Mouse (Mus musculus) left cerebral cortex, adult 2 months (tissue): ENCODE data around the gene Exosc10. TPM values are rescaled to one million over a fixed set of nuclear protein-coding genes. Genes with fewer than 3 reads are reported as not detected.

ENCODE experiments used
- DNase-seq, 2 experiments: peaks; one replicate each; pipeline ENCODE4 v3.0.0; 2021 to 2022; ENCODE audit warnings: low spot score in 2 of 2, mixed read lengths in 1 of 2; ENCODE audit errors: extremely low spot score in 1 of 2
- H3K27ac ChIP-seq: fragments of 200-600 bp; 2 replicates; pipeline ENCODE4 v1.8.1; 2022
- H3K4me3 ChIP-seq: fragments of 200-600 bp; 2 replicates; pipeline ENCODE4 v1.8.1; 2022
- CTCF ChIP-seq: fragments of 200-600 bp; IDR thresholded peaks from 2 replicates; pipeline ENCODE4 v1.8.1; 2022; ENCODE audit warnings: antibody characterized with exemption, mild to moderate bottlenecking, moderate library complexity
- intact Hi-C: fragments of 180-260 bp; cut with DNase I; formaldehyde crosslinking; loops from one replicate; pipeline ENCODE4 v1.15.1; 2025
- total RNA-seq, 2 experiments: library from RNA; stranded (reverse); gene quantifications; 2 replicates each; pipeline ENCODE4 v1.2.3; 2021

The Exosc10 gene
- total RNA-seq, 2 experiments from 2014 or later = 50.0 to 50.6 TPM

DNA sequence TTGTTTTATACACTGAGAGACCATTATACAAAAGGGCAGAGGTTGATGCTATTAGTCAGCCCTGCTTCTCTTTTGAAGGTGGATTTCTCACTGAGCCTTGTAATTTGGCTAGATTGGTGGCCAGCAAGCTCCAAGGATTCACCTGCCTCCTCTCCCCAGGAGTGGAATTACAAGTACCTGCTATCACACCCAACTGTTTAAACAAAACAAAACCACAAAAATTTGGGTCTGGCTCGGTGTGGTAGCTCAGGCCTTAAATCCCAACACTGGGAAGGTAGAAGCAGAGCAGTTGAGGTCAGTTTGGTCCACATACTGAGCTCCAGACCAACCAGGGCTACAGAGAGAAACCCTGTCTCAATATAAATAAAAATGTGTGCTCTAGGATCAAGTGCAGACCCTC lies 61.6 kb downstream of the Exosc10 start:
- H3K4me3 ChIP-seq = no peak overlapping the region
- intact Hi-C loops = no loop called here
- H3K27ac ChIP-seq = no peak overlapping the region
- no peak for DNase-seq
- no peak for TF ChIP-seq CTCF

DNA sequence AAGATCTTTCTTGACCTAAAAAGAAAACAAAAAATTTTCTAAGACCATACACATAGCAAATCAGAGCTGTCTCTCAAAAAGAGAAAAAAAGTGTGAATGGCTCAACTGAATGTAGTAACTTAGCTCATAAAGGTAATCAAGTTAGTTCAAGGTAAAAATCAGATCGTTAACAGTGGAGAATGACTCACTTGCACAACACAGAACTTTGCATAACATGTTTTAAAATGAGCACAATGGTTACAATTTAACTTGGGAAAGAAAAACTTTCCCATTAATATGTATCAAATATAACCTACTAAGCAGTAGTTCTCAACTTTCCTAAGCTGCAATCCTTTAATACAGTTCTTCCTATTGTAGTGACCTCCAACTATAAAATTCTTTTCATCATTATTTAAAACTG lies 62.5 kb downstream of the Exosc10 start:
- TF ChIP-seq CTCF = no peak
- no peak for DNase-seq
- H3K4me3 ChIP-seq = no peak overlapping the region
- intact Hi-C loops = no loop called here
- no peak overlapping the region for H3K27ac ChIP-seq

DNA sequence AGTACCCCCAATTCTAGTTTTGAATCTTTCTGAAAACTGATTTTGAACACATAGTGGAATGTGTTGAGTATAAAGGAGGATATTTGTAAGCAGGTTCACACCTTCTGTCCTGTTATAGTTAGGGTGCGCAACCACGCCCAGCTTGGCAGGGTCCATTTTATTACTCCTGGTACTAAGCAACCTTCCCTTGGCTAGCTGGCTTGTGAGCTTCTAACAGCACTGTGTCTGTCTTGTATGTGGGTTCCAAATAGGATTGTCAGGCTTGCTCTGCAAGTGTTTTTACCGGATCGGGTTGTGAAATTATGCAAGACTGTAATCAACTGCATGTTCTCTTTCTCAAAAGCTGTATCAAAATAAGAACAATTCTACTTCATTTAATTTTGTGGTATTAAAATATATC lies 64.3 kb downstream of the Exosc10 start:
- intact Hi-C loops = no loop called here
- Histone ChIP-seq H3K27ac (no peak overlapping the region), H3K4me3 (no peak overlapping the region)
- no peak for DNase-seq
- TF ChIP-seq CTCF = no peak

DNA sequence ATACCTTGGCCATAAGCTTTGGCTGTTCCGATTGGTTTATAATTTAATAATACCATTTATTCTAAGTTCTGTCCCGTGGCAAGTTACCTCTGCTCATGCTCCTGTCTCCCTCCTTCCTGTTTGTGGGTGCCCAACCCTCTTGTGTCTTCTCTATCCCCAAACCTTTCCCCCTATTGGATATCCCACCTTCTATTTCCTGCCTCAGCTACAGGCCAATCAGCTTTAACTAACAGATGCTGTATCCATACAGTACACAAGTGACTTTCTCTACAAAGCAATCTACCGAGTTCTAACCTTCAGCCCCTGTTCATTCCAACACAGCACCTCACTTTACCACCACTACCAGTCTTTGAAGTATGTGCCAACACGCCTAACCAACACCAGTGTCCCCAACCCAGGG lies 65.4 kb downstream of the Exosc10 start:
- no peak for TF ChIP-seq CTCF
- Histone ChIP-seq H3K27ac (no peak overlapping the region), H3K4me3 (no peak overlapping the region)
- DNase-seq = no peak
- intact Hi-C loops = no loop called here

DNA sequence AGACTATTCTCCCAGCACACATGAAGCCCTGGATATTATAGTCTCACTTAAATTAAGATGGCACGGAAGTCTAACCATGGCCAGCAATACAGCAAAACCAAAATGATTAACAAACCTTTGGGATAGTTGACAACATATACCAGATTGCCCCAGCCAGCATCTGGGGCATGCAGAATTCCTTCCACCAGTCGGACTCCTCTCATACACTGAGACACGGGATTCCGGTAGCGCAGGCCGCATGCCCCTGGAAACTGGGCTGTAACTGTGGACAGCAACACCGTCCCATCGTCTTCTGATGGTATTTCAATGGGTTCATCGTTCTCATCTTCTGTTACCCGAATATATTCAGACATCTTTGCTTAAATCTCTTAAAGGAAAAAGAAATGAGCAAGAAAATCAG lies 66.8 kb downstream of the Exosc10 start:
- no peak overlapping the region for H3K27ac ChIP-seq
- H3K4me3 ChIP-seq = peak overlapping the region; percentile 80
- no peak for DNase-seq
- intact Hi-C loops = no loop called here
- TF ChIP-seq CTCF = no peak

DNA sequence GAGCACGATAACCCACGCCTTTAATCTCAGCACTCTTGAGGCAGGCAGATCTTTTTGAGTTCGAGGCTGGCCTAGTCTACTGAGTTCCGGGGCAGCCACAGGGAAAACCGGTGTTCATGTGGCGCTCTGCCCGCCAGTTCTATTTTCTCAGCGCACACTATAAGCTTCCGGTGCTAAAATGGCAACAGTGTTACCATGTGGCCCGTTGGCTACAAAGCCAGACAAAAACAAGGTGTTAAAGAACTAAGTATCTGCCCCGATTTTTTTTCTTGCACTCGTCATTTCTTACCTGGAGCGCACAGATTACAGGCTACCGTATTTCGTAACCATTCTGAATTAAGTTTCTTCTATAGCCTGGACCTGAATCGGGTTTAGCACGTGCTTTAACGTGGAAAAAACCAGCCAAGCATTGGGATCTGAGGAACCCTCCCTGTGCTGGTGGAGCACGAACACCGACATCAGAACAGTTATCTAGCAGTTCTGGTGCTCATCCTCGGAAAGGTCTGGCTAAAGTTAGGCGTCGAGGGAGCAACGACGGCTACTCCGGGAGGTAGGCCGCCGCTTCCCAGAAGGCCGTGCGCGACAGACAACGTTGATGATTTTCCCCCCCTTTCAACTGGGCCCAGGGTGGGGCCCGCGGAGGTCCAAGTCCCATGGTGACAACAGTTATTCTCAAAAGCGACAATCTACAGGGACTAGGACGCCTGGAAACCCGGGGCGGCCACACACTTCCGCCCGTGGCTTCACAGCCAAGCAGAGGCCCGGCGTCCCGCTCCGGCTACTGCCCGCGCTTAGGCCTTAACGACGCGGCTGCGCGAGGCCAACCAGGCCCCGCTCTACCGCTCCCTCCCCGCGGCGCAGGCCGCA lies 67.8 kb downstream of the Exosc10 start:
- intact Hi-C loops = no loop called here
- peak overlapping the region; percentile 100 for H3K27ac ChIP-seq
- peak overlapping the region; percentile 80 for H3K4me3 ChIP-seq
- DNase-seq = no peak
- no peak for TF ChIP-seq CTCF

DNA sequence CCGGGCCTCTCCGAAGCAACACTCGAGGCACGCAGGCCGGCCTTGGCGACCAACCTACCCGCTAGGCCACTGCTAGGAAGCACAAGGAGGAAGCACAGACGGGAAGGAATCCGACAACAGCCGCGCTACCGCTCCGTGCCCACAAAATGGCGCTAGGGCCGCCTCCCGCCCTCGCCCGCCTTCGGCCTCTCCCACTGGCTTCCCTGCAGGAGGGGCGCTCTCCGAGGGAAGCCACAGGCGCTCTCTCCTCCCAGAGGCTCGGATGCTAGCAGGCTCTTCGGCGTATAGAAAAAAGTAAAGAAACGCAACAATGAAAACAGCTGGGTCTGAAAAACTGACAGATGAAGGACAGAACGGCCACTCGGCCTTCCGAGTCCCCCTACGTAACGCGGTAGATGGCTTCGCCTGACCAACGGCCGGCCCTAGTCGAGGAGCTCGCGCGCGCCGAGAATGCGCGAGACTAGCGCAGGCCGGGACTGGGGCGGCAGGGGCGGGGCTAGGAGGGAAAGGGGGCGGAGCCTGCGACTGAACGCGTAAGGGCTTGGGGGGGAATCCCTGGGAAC lies 68.5 kb downstream of the Exosc10 start, which contains the start of gene Tardbp:
Gene Tardbp, minus strand, starts transcription at position 397 of the 563 bp plus-strand sequence.
- intact Hi-C loops = no loop called here
- TF ChIP-seq CTCF = no peak; the same call in 1 of the 2 replicates
- DNase-seq = peak; percentile 93 to 95
- H3K27ac ChIP-seq = peak within 1 kb of the TSS; percentile 100
- H3K4me3 ChIP-seq = peak within 1 kb of the TSS; percentile 80

DNA sequence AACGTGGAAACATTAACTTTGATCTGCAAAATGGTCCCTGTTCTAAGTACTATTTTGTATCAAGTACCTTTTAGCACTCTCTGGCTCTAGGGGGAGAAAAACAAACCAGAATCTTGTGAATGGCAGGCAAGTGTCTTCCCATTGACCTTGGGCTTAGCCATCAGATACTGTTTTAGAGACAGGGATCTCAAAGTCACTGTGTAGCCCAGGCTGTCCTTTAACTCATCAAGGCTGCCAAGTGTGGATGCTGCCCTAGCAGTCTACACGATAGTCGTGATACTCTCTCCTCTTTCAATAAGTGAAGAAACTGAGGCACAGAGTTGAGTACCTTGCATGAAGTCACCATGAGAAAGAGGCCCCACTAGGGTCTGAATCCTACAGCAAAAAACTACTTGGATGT lies 69.0 kb downstream of the Exosc10 start:
- no peak for DNase-seq
- Histone ChIP-seq H3K4me3 (peak overlapping the region; percentile 80), H3K27ac (peak overlapping the region; percentile 100)
- intact Hi-C loops = no loop called here
- no peak for TF ChIP-seq CTCF

Other genes starting within 250 kb of the Exosc10 start
- 1 to 10 TPM; 9.3 to 9.4 TPM for gene Ubiad1, start 113.7 kb upstream of the Exosc10 start, total RNA-seq
- 10 to 100 TPM; 92.7 to 94.0 TPM for gene Mtor, start 109.8 kb upstream of the Exosc10 start, total RNA-seq
- under 1 TPM; 0.57 to 0.89 TPM for gene Angptl7, start 58.0 kb upstream of the Exosc10 start, total RNA-seq
- gene Srm, start 33.1 kb downstream of the Exosc10 start, total RNA-seq = 10 to 100 TPM; 77.2 to 77.4 TPM
- 1 to 10 TPM; 4.1 to 4.7 TPM for gene Masp2, start 44.1 kb downstream of the Exosc10 start, total RNA-seq
- 100 to 1,000 TPM; 198 to 208 TPM for gene Tardbp, start 68.6 kb downstream of the Exosc10 start, total RNA-seq
- gene Gm572, start 84.9 kb downstream of the Exosc10 start, total RNA-seq = not detected
- 1 to 10 TPM; 1.0 to 1.5 TPM for gene Casz1, start 246.0 kb downstream of the Exosc10 start, total RNA-seq